Comparison of ENCODE assay signal across 8 mouse cellular contexts in the genomic region with DNA sequence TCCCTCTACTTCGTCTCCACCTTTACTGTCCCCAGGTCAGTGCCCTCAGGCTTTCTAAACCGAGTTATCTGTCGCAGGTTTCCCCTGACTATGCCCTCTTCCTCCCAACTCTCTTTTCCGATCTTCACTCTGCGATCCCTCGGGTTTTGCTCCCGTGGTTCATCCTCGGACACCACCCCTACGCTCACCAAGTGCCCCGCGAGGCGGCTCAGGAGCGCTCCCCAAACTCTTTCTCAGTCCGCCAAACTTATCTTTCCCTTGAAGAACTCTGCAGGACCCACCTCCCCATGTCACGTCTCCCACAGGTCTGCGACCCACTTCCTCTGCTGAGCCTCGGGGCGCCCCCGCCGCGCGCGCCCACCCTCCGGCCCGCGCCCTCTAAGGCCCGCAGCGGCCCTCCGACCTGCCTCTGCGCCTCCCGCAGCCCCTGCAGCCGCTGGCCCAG. TPM values are rescaled to one million over a fixed set of nuclear protein-coding genes. Genes with fewer than 3 reads are reported as not detected.
DNase-seq lines count a peak whose midpoint lies in the region; ATAC-seq and TF ChIP-seq lines count a peak whose summit lies in the region.

No protein-coding gene starts in this region.

- H3K27me3 ChIP-seq in embryonic facial prominence, embryonic 15.5 days: no peaks in the 10 kb centered on the region
- H3K27me3 ChIP-seq in hindbrain, embryonic 16.5 days (replicated peaks; ENCODE audit: control insufficient read depth, insufficient read depth, low read length): no peaks in the 10 kb centered on the region

- under 1% methylated on average over 32 of the region's 32 CpGs for WGBS in embryonic facial prominence, embryonic 15.5 days
- WGBS in hindbrain, embryonic 16.5 days: under 1% methylated on average over 31 of the region's 32 CpGs

- H3K36me3 ChIP-seq in embryonic facial prominence, embryonic 15.5 days: no peaks in the 10 kb centered on the region
- H3K36me3 ChIP-seq in hindbrain, embryonic 16.5 days (ENCODE audit: control insufficient read depth, insufficient read depth, low read length): no peaks in the 10 kb centered on the region

- intact Hi-C loops in gastrocnemius, adult 2 months (cut with DNase I): loop anchor here (5.0 kb wide), 1 partner anchor 38 kb away; no protein-coding TSS in a partner anchor
- intact Hi-C loops in gastrocnemius, postnatal 36 days (cut with DNase I): loop anchor here (5.0 kb wide), 1 partner anchor 38 kb away; no protein-coding TSS in a partner anchor

- peak overlapping the region; percentile 94 for H3K27ac ChIP-seq in gastrocnemius, adult 2 months
- H3K27ac ChIP-seq in embryonic facial prominence, embryonic 15.5 days (replicated peaks): peak overlapping the region; percentile 94
- peak overlapping the region; percentile 82 for H3K27ac ChIP-seq in hindbrain, embryonic 16.5 days (ENCODE audit: low read depth, low read length)

- peak overlapping the region; percentile 100 for H3K4me3 ChIP-seq in gastrocnemius, adult 2 months
- H3K4me3 ChIP-seq in embryonic facial prominence, embryonic 15.5 days (replicated peaks): peak overlapping the region; percentile 93
- peak overlapping the region; percentile 98 for H3K4me3 ChIP-seq in hindbrain, embryonic 16.5 days (ENCODE audit: low read length)

- ATAC-seq in CD4-positive, CD25-positive, alpha-beta regulatory T cell, adult 4 months: peak; percentile 27
- ATAC-seq in embryonic facial prominence, embryonic 15.5 days (ENCODE audit: insufficient number of reproducible peaks, low FRiP score, low TSS enrichment, low read depth): peak; percentile 58
- ATAC-seq in hindbrain, embryonic 16.5 days: peak; percentile 78

- DNase-seq in gastrocnemius, adult 2 months: no peak
- no peak for DNase-seq in gastrocnemius, postnatal 36 days
- peak; percentile 34 for DNase-seq in lung, postnatal 14 days
- DNase-seq in layer of hippocampus, adult 18-20 months (ENCODE audit: low spot score in 2 of 2): no peak
- no peak for DNase-seq in Muller cell, postnatal 12 days (ENCODE audit: inconsistent ontology term)

- peak overlapping the region; percentile 95 for H3K9ac ChIP-seq in embryonic facial prominence, embryonic 15.5 days
- peak overlapping the region; percentile 94 for H3K9ac ChIP-seq in hindbrain, embryonic 16.5 days (ENCODE audit: low read depth, low read length)

- peaks cover 16% of the 10 kb centered on the region for H3K4me1 ChIP-seq in embryonic facial prominence, embryonic 15.5 days
- peaks cover 12% of the 10 kb centered on the region for H3K4me1 ChIP-seq in hindbrain, embryonic 16.5 days (ENCODE audit: control insufficient read depth, insufficient read depth, low read depth, low read length)

- no peaks in the 10 kb centered on the region for H3K9me3 ChIP-seq in embryonic facial prominence, embryonic 15.5 days (replicated peaks)
- H3K9me3 ChIP-seq in hindbrain, embryonic 16.5 days (ENCODE audit: control insufficient read depth, low read length): no peaks in the 10 kb centered on the region

- no peak for TF ChIP-seq CTCF in gastrocnemius, adult 2 months (IDR thresholded peaks at IDR 0.05)

- peak overlapping the region; percentile 69 for H3K4me2 ChIP-seq in embryonic facial prominence, embryonic 15.5 days (replicated peaks)
- peak overlapping the region; percentile 85 for H3K4me2 ChIP-seq in hindbrain, embryonic 16.5 days (ENCODE audit: low read length)

RNA-seq across cellular contexts. Expression of a gene that starts 0.4 kb away (rescaled TPM):
- 1 to 10 TPM; 4.1 to 6.6 TPM for total RNA-seq in gastrocnemius, adult 2 months (2021)
- 1 to 10 TPM; 4.7 to 6.8 TPM for total RNA-seq in gastrocnemius, postnatal 36 days (2021)
- polyA plus RNA-seq in CD4-positive, CD25-positive, alpha-beta regulatory T cell, adult 4 months (2017; shearing (Covaris generic)): 100 to 1,000 TPM; 125 to 134 TPM
- 40.7 and 46.0 TPM in 2 replicates for polyA plus RNA-seq in embryonic facial prominence, embryonic 15.5 days (2015; fragmentation: Nextera tagmentation; extraction: Ambion mirVana)
- polyA plus RNA-seq in hindbrain, embryonic 16.5 days (2015; fragmentation: Nextera tagmentation; extraction: Ambion mirVana): 12.6 and 13.8 TPM in 2 replicates
- 10 to 100 TPM; 16.6 to 27.7 TPM for total RNA-seq in layer of hippocampus, adult 18-20 months (2021)

RNA-seq across cellular contexts. Expression of a gene that starts 8.8 kb away (rescaled TPM):
- under 1 TPM; 0.74 to 0.81 TPM for total RNA-seq in gastrocnemius, adult 2 months (2021)
- total RNA-seq in gastrocnemius, postnatal 36 days (2021): 1 to 10 TPM in 1 of 2 experiments, under 1 TPM in 1; 0.91 to 1.3 TPM
- polyA plus RNA-seq in CD4-positive, CD25-positive, alpha-beta regulatory T cell, adult 4 months (2017; shearing (Covaris generic)): 1 to 10 TPM; 3.5 to 3.6 TPM
- 8.5 and 9.3 TPM in 2 replicates for polyA plus RNA-seq in embryonic facial prominence, embryonic 15.5 days (2015; fragmentation: Nextera tagmentation; extraction: Ambion mirVana)
- polyA plus RNA-seq in hindbrain, embryonic 16.5 days (2015; fragmentation: Nextera tagmentation; extraction: Ambion mirVana): 4.3 and 4.4 TPM in 2 replicates
- total RNA-seq in layer of hippocampus, adult 18-20 months (2021): 1 to 10 TPM; 2.6 to 3.1 TPM

Comparison
In these comparisons a context has a peak if more than half of its experiments do, and no peak if none do; other contexts are left out.
1. ATAC-seq: peak in every context shown above with its lines; median percentile 78 in hindbrain, embryonic 16.5 days; 58 in embryonic facial prominence, embryonic 15.5 days; 27 in CD4-positive, CD25-positive, alpha-beta regulatory T cell, adult 4 months.